Mouse (Mus musculus): ENCODE data around the gene Tctex1d1.

DNA sequence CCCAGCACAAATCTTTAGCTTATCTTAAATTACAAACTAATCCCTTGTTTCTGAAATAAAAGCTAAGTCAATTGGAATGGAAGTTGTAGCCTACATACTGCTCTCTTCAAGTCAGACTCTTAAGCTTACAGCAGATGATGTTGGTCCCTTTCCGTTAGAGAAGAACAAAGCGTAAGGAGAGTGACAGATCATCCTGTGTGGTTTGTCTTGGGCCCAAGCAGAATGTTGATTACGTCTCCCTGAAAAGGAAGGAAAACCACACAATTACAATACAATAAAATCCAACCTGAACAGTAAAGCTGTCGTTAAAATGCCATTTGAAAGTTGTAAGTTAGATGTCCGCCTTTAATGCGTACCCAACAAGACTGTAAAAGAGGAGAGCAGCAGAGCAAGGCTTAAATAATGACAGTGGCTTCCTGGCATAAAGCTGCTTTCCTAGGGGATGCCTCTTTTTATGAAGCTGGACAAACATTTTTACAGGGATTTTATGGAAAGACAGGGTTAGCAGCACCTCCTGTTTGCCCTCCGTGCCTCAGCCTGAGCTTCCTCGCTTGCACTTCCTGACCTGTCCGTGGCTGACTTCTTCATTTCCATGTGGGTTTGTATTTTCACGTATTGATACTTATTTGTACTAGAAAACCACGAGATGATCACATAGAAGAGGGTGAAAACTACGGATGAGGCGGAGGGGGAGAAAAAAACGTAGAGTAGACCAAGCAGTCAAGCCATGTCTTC, 60.9 kb downstream of the Tctex1d1 start:
- no peak for TF ChIP-seq CTCF (IDR thresholded peaks at IDR 0.05; ENCODE audit: low read depth, low read length)
- TF ChIP-seq POLR2A (IDR thresholded peaks at IDR 0.05; ENCODE audit: extremely low read depth, insufficient read depth, low read length), result no peak

Data from liver, adult 2 months (tissue).